Mouse (Mus musculus) neural tube, embryonic 14.5 days (tissue): ENCODE data around the gene Lsm14b. TPM values are rescaled to one million over a fixed set of nuclear protein-coding genes. Genes with fewer than 3 reads are reported as not detected.
A peak's percentile ranks its signal among the peaks of the same experiment; 100 is the strongest.

Experiments used
- ATAC-seq: fragments of 200-750 bp; cut with Nextera tagmentation; 2 replicates; pipeline ENCODE4 v1.8.0; 2017; ENCODE audit warnings: low read depth, mild to moderate bottlenecking, moderate TSS enrichment, moderate library complexity
- H3K27ac ChIP-seq: fragments of 300-500 bp; sonication (generic); 2 replicates; pipeline ENCODE4 v1.5.1; 2014; ENCODE audit warnings: low read depth, mild to moderate bottlenecking, control low read depth, low read length, moderate library complexity, mixed read lengths
- H3K27me3 ChIP-seq: fragments of 300-500 bp; sonication (generic); 2 replicates; pipeline ENCODE4 v1.6.1; 2014; ENCODE audit warnings: low read length; ENCODE audit not compliant: control insufficient read depth, insufficient read depth
- H3K36me3 ChIP-seq: fragments of 300-500 bp; sonication (generic); 2 replicates; pipeline ENCODE4 v1.6.1; 2014; ENCODE audit warnings: low read length, mixed read lengths; ENCODE audit not compliant: control insufficient read depth, insufficient read depth
- H3K4me1 ChIP-seq: fragments of 300-500 bp; sonication (generic); 2 replicates; pipeline ENCODE4 v1.6.1; 2014; ENCODE audit warnings: low read length; ENCODE audit not compliant: control insufficient read depth, insufficient read depth
- H3K4me2 ChIP-seq: fragments of 300-500 bp; sonication (generic); 2 replicates; pipeline ENCODE4 v1.6.1; 2014; ENCODE audit warnings: mild to moderate bottlenecking, low read depth, low read length, control low read depth
- H3K4me3 ChIP-seq: fragments of 300-500 bp; sonication (generic); 2 replicates; pipeline ENCODE4 v1.5.1; 2014; ENCODE audit warnings: low read depth, low read length, control low read depth, mixed read lengths
- H3K9ac ChIP-seq: fragments of 300-500 bp; sonication (generic); replicated peaks from 2 replicates; pipeline ENCODE4 v1.6.1; 2014; ENCODE audit warnings: low read depth, mild to moderate bottlenecking, control low read depth, low read length, mixed read lengths
- H3K9me3 ChIP-seq: fragments of 300-500 bp; sonication (generic); 2 replicates; pipeline ENCODE4 v1.6.1; 2016; ENCODE audit warnings: low read length; ENCODE audit not compliant: control insufficient read depth
- WGBS: fragments of 180-500 bp; shearing (Covaris S2); extraction: QIAGEN DNeasy Blood & Tissue Kit; methylation state at CpG from one replicate; pipeline ENCODE4 v1.1.7; 2014; 5-methylcytosine and 5-hydroxymethylcytosine counted together
- polyA plus RNA-seq: library from polyadenylated mRNA; unstranded; fragments of >200 nt; fragmentation: Nextera tagmentation; extraction: Ambion mirVana; gene quantifications from 2 replicates; pipeline ENCODE4 v1.2.1, GENCODE M21; 2014

Lsm14b gene
- polyA plus RNA-seq, 1 experiment from 2014 or later = 17.3 TPM

GRCm38 (mm10) chr2:180025135-180025860 is 511 bp downstream of the Lsm14b start:
- Histone ChIP-seq H3K4me2 (peak overlapping the region; percentile 99), H3K9ac (peak overlapping the region; percentile 96), H3K27me3 (no peaks in the 10 kb centered on the region), H3K4me3 (peak overlapping the region; percentile 96), H3K9me3 (no peaks in the 10 kb centered on the region), H3K4me1 (peaks cover 31% of the 10 kb centered on the region), H3K27ac (peak overlapping the region; percentile 97), H3K36me3 (peaks cover 22% of the 10 kb centered on the region)
- no peak; the same call in 1 of the 2 replicates for ATAC-seq
- WGBS = under 1% methylated on average over 64 of the region's 84 CpGs

GRCm38 (mm10) chr2:180025861-180026200 is 1.0 kb downstream of the Lsm14b start:
- Histone ChIP-seq H3K4me1 (peaks cover 31% of the 10 kb centered on the region), H3K9ac (peak overlapping the region; percentile 96), H3K27ac (peak overlapping the region; percentile 97), H3K36me3 (peaks cover 27% of the 10 kb centered on the region), H3K9me3 (no peaks in the 10 kb centered on the region), H3K27me3 (no peaks in the 10 kb centered on the region), H3K4me2 (peak overlapping the region; percentile 99), H3K4me3 (peak overlapping the region; percentile 96)
- WGBS = 2% methylated on average over 6 of the region's 6 CpGs
- ATAC-seq = no peak

GRCm38 (mm10) chr2:180027768-180028167 is 3.0 kb downstream of the Lsm14b start:
- Histone ChIP-seq H3K9ac (peak overlapping the region; percentile 37; the same call in 1 of the 2 replicates), H3K27ac (no peak overlapping the region), H3K4me1 (peaks cover 31% of the 10 kb centered on the region), H3K36me3 (peaks cover 47% of the 10 kb centered on the region), H3K4me3 (peak overlapping the region; percentile 96; the same call in 1 of the 2 replicates), H3K27me3 (no peaks in the 10 kb centered on the region), H3K9me3 (no peaks in the 10 kb centered on the region), H3K4me2 (peak overlapping the region; percentile 99)
- WGBS = 77% methylated on average over 9 of the region's 9 CpGs
- no peak for ATAC-seq

- Histone ChIP-seq H3K9ac (no peak overlapping the region), H3K4me3 (no peak overlapping the region), H3K27me3 (no peaks in the 10 kb centered on the region), H3K4me2 (no peak overlapping the region), H3K36me3 (peaks cover 79% of the 10 kb centered on the region), H3K4me1 (peaks cover 27% of the 10 kb centered on the region), H3K27ac (no peak overlapping the region), H3K9me3 (no peaks in the 10 kb centered on the region)
- 88% methylated on average over 6 of the region's 6 CpGs for WGBS
- no peak for ATAC-seq
Observed at GRCm38 (mm10) chr2:180031270-180031669, 6.5 kb downstream of the Lsm14b start.

GRCm38 (mm10) chr2:180032925-180033324 is 8.1 kb downstream of the Lsm14b start:
- 74% methylated on average over 3 of the region's 3 CpGs for WGBS
- no peak overlapping the region for H3K4me2 ChIP-seq

GRCm38 (mm10) chr2:180033956-180034355 is 9.2 kb downstream of the Lsm14b start:
- Histone ChIP-seq H3K4me2 (no peak overlapping the region), H3K27ac (no peak overlapping the region), H3K9ac (no peak overlapping the region), H3K4me3 (no peak overlapping the region), H3K4me1 (0 out of 2 replicates have a peak, but pooled peaks cover 4% of the 10 kb centered on the region), H3K36me3 (peaks cover 93% of the 10 kb centered on the region), H3K27me3 (no peaks in the 10 kb centered on the region), H3K9me3 (no peaks in the 10 kb centered on the region)
- peak; percentile 38; the same call in 1 of the 2 replicates for ATAC-seq
- WGBS = 67% methylated on average over 3 of the region's 3 CpGs

More at GRCm38 (mm10) chr2:180032925-180033324, 8.1 kb downstream of the Lsm14b start:
- Histone ChIP-seq H3K4me3 (no peak overlapping the region), H3K36me3 (peaks cover 87% of the 10 kb centered on the region), H3K27ac (no peak overlapping the region), H3K27me3 (no peaks in the 10 kb centered on the region), H3K9me3 (no peaks in the 10 kb centered on the region), H3K9ac (no peak overlapping the region), H3K4me1 (peaks cover 10% of the 10 kb centered on the region)
- ATAC-seq = no peak

- peaks cover 88% of the 10 kb centered on the region for H3K36me3 ChIP-seq
Observed at GRCm38 (mm10) chr2:180034753-180035152, 10.0 kb downstream of the Lsm14b start.

GRCm38 (mm10) chr2:180040406-180040805 is 15.6 kb downstream of the Lsm14b start:
- Histone ChIP-seq H3K27ac (no peak overlapping the region), H3K27me3 (no peaks in the 10 kb centered on the region), H3K36me3 (peaks cover 36% of the 10 kb centered on the region), H3K4me2 (peak overlapping the region; percentile 81; the same call in 1 of the 2 replicates), H3K4me3 (no peak overlapping the region), H3K9ac (0 out of 2 replicates have a peak overlapping the region, but pooled peaks have one; percentile 12), H3K9me3 (no peaks in the 10 kb centered on the region), H3K4me1 (peaks cover 29% of the 10 kb centered on the region)
- ATAC-seq = no peak
- 58% methylated on average over 6 of the region's 6 CpGs for WGBS

More at GRCm38 (mm10) chr2:180034753-180035152, 10.0 kb downstream of the Lsm14b start:
- H3K9me3 ChIP-seq = no peaks in the 10 kb centered on the region
- H3K9ac ChIP-seq = no peak overlapping the region
- no peak overlapping the region for H3K27ac ChIP-seq
- H3K27me3 ChIP-seq = no peaks in the 10 kb centered on the region
- H3K4me1 ChIP-seq = 0 out of 2 replicates have a peak, but pooled peaks cover 2% of the 10 kb centered on the region
- H3K4me3 ChIP-seq = no peak overlapping the region
- H3K4me2 ChIP-seq = no peak overlapping the region
- ATAC-seq = no peak
- 71% methylated on average over 5 of the region's 5 CpGs for whole genome bisulfite sequencing

- Histone ChIP-seq H3K27ac (peak overlapping the region; percentile 99), H3K36me3 (peaks cover 25% of the 10 kb centered on the region), H3K9me3 (no peaks in the 10 kb centered on the region), H3K27me3 (no peaks in the 10 kb centered on the region), H3K4me3 (peak overlapping the region; percentile 97), H3K4me1 (peaks cover 29% of the 10 kb centered on the region), H3K9ac (peak overlapping the region; percentile 96), H3K4me2 (peak overlapping the region; percentile 81)
- peak; percentile 57 for ATAC-seq
- WGBS = under 1% methylated on average over 63 of the region's 66 CpGs
Observed at GRCm38 (mm10) chr2:180041577-180042255, 16.9 kb downstream of the Lsm14b start.
